Mouse (Mus musculus): ENCODE results near the gene Gm20219. TPM values are rescaled to one million over a fixed set of nuclear protein-coding genes. Genes with fewer than 3 reads are reported as not detected.

The Gm20219 gene
- total and polyA plus RNA-seq, 2 experiments from 2014 or later: 0.10 to 0.55 TPM

- Histone ChIP-seq H3K36me3 (ENCODE audit: insufficient read depth, low read length) (peaks cover 34% of the 10 kb centered on the region), H3K4me2 (ENCODE audit: low read depth, low read length) (no peak overlapping the region), H3K9me3 (ENCODE audit: low read length) (no peaks in the 10 kb centered on the region), H3K4me3 (ENCODE audit: low read length) (no peak overlapping the region), H3K9ac (replicated peaks; ENCODE audit: low read length) (no peak overlapping the region), H3K27me3 (ENCODE audit: insufficient read depth, low read length) (no peaks in the 10 kb centered on the region), H3K27ac (0 out of 2 replicates have a peak overlapping the region, but pooled peaks have one; percentile 7), H3K4me1 (ENCODE audit: insufficient read depth, low read length) (no peaks in the 10 kb centered on the region)
- DNase-seq (ENCODE audit: low spot score): no peak
- no peak for TF ChIP-seq CTCF (IDR thresholded peaks at IDR 0.05; ENCODE audit: low read depth)
- WGBS: 76% methylated on average over 3 of the region's 3 CpGs
- ATAC-seq: no peak
Observed at GRCm38 (mm10) chr17:56559386-56559785, 5.2 kb upstream of the Gm20219 start.

GRCm38 (mm10) chr17:56558448-56558847 is 4.3 kb upstream of the Gm20219 start:
- 11% methylated on average over 3 of the region's 3 CpGs for WGBS
- TF ChIP-seq CTCF (IDR thresholded peaks at IDR 0.05; ENCODE audit: low read depth): peak; percentile 91
- no peak overlapping the region for H3K9ac ChIP-seq (replicated peaks; ENCODE audit: low read length)

GRCm38 (mm10) chr17:56552781-56553363 is 1.3 kb downstream of the Gm20219 start:
- WGBS: 43% methylated on average over 5 of the region's 5 CpGs
- no peaks in the 10 kb centered on the region for H3K9me3 ChIP-seq (ENCODE audit: low read length)
- ATAC-seq (peak; percentile 41), DNase-seq (ENCODE audit: low spot score) (peak; percentile 80)
- TF ChIP-seq CTCF (IDR thresholded peaks at IDR 0.05; ENCODE audit: low read depth): peak; percentile 98
- no peaks in the 10 kb centered on the region for H3K27me3 ChIP-seq (ENCODE audit: insufficient read depth, low read length)
- no peak overlapping the region for H3K9ac ChIP-seq (replicated peaks; ENCODE audit: low read length)
- H3K4me1 ChIP-seq (ENCODE audit: insufficient read depth, low read length): peaks cover 12% of the 10 kb centered on the region; the same call in 1 of the 2 replicates
- no peak overlapping the region for H3K4me2 ChIP-seq (ENCODE audit: low read depth, low read length)
- H3K4me3 ChIP-seq (ENCODE audit: low read length): no peak overlapping the region
- H3K27ac ChIP-seq: peak overlapping the region; percentile 80
- H3K36me3 ChIP-seq (ENCODE audit: insufficient read depth, low read length): no peaks in the 10 kb centered on the region

More at GRCm38 (mm10) chr17:56558448-56558847, 4.3 kb upstream of the Gm20219 start:
- no peak overlapping the region for H3K4me2 ChIP-seq (ENCODE audit: low read depth, low read length)
- H3K9me3 ChIP-seq (ENCODE audit: low read length): no peaks in the 10 kb centered on the region
- ATAC-seq (peak; percentile 65), DNase-seq (ENCODE audit: low spot score) (peak; percentile 85)
- no peak overlapping the region for H3K27ac ChIP-seq
- no peaks in the 10 kb centered on the region for H3K4me1 ChIP-seq (ENCODE audit: insufficient read depth, low read length)
- no peak overlapping the region for H3K4me3 ChIP-seq (ENCODE audit: low read length)
- H3K27me3 ChIP-seq (ENCODE audit: insufficient read depth, low read length): no peaks in the 10 kb centered on the region
- H3K36me3 ChIP-seq (ENCODE audit: insufficient read depth, low read length): peaks cover 24% of the 10 kb centered on the region

- no peak for TF ChIP-seq CTCF (IDR thresholded peaks at IDR 0.05; ENCODE audit: low read depth)
- H3K4me2 ChIP-seq (ENCODE audit: low read depth, low read length): no peak overlapping the region
- H3K4me1 ChIP-seq (ENCODE audit: insufficient read depth, low read length): peaks cover 18% of the 10 kb centered on the region
- no peak overlapping the region for H3K9ac ChIP-seq (replicated peaks; ENCODE audit: low read length)
- peak overlapping the region; percentile 80 for H3K27ac ChIP-seq
- ATAC-seq (peak; percentile 85), DNase-seq (ENCODE audit: low spot score) (peak; percentile 79)
- H3K9me3 ChIP-seq (ENCODE audit: low read length): no peaks in the 10 kb centered on the region
- H3K27me3 ChIP-seq (ENCODE audit: insufficient read depth, low read length): no peaks in the 10 kb centered on the region
- no peak overlapping the region for H3K4me3 ChIP-seq (ENCODE audit: low read length)
- H3K36me3 ChIP-seq (ENCODE audit: insufficient read depth, low read length): no peaks in the 10 kb centered on the region
- WGBS: 25% methylated on average over 6 of the region's 6 CpGs
Observed at GRCm38 (mm10) chr17:56551841-56552581, 2.2 kb downstream of the Gm20219 start.

- H3K36me3 ChIP-seq (ENCODE audit: insufficient read depth, low read length): no peaks in the 10 kb centered on the region
- peaks cover 19% of the 10 kb centered on the region for H3K4me1 ChIP-seq (ENCODE audit: insufficient read depth, low read length)
- H3K27me3 ChIP-seq (ENCODE audit: insufficient read depth, low read length): no peaks in the 10 kb centered on the region
- DNase-seq (ENCODE audit: low spot score): no peak
- no peak overlapping the region for H3K9ac ChIP-seq (replicated peaks; ENCODE audit: low read length)
- H3K9me3 ChIP-seq (ENCODE audit: low read length): no peaks in the 10 kb centered on the region
- WGBS: 66% methylated on average over 12 of the region's 12 CpGs
- 0 out of 2 replicates have a peak overlapping the region, but pooled peaks have one; percentile 80 for H3K27ac ChIP-seq
- H3K4me3 ChIP-seq (ENCODE audit: low read length): no peak overlapping the region
- no peak overlapping the region for H3K4me2 ChIP-seq (ENCODE audit: low read depth, low read length)
- no peak for ATAC-seq
- TF ChIP-seq CTCF (IDR thresholded peaks at IDR 0.05; ENCODE audit: low read depth): no peak
Observed at GRCm38 (mm10) chr17:56550784-56551475, 3.3 kb downstream of the Gm20219 start.

- peaks cover 19% of the 10 kb centered on the region for H3K4me1 ChIP-seq (ENCODE audit: insufficient read depth, low read length)
- TF ChIP-seq CTCF (IDR thresholded peaks at IDR 0.05; ENCODE audit: low read depth): no peak
- no peaks in the 10 kb centered on the region for H3K36me3 ChIP-seq (ENCODE audit: insufficient read depth, low read length)
- H3K27ac ChIP-seq: no peak overlapping the region
- no peak for ATAC-seq
- H3K9me3 ChIP-seq (ENCODE audit: low read length): no peaks in the 10 kb centered on the region
- H3K4me3 ChIP-seq (ENCODE audit: low read length): no peak overlapping the region
- 16% methylated on average over 4 of the region's 4 CpGs for WGBS
- H3K4me2 ChIP-seq (ENCODE audit: low read depth, low read length): no peak overlapping the region
- H3K9ac ChIP-seq (replicated peaks; ENCODE audit: low read length): no peak overlapping the region
- DNase-seq (ENCODE audit: low spot score): no peak
- H3K27me3 ChIP-seq (ENCODE audit: insufficient read depth, low read length): no peaks in the 10 kb centered on the region
Observed at GRCm38 (mm10) chr17:56548605-56549105, 5.5 kb downstream of the Gm20219 start.

All from hindbrain, postnatal 0 days (tissue).